Mouse (Mus musculus) ES-Bruce4 (cell line): ENCODE results near the gene Ryr2.

Experiments
- CTCF ChIP-seq: IDR thresholded peaks from one replicate; pipeline ENCODE4 v1.8.1; 2011; ENCODE audit warnings: low read depth, low read length
- EP300 ChIP-seq: IDR thresholded peaks from 2 replicates; pipeline ENCODE4 v1.6.1; 2011; ENCODE audit warnings: low read depth, low read length; ENCODE audit not compliant: insufficient read depth
- POLR2A ChIP-seq: IDR thresholded peaks from one replicate; pipeline ENCODE4 v1.8.1; 2011; ENCODE audit warnings: low read length; ENCODE audit not compliant: insufficient read depth

DNA sequence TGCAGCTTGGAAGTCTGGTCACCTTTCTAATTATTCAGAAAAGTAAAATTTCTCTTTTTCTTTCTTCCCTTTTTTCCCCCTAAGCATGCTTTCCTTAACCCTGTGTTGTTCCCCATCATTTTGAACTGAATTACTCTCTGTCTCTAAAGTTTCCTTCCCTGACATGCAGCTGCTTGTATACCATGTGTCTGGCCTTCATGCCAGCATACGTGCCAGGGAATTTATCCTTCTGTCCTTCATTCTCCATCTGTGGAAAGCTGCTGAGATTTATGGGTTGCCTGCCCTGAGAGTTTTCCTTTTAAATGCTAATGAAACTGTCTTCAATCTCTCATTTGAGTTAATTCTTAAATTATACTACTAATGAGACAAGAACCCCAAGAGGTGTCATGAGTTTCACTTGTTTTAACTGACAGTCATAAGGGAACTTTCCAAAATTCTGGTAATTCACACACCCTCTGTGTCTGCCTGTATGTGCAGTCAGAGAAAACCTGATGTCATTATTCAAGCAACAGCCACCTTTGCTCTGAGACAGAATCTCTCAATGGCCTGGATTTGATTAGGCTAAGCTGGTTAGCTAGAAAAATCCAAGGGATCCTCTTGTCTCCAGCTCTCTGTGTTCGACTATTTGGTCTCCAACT is 595.1 kb downstream of the Ryr2 start:
- TF ChIP-seq POLR2A, result no peak
- TF ChIP-seq CTCF, result no peak
- no peak for TF ChIP-seq EP300
